Mouse (Mus musculus) heart, postnatal 0 days (tissue): ENCODE results near the gene Gm48551. TPM values are rescaled to one million over a fixed set of nuclear protein-coding genes. Genes with fewer than 3 reads are reported as not detected.

Experiments used
- ATAC-seq: fragments of 200-750 bp; cut with Nextera tagmentation; 2 replicates; pipeline ENCODE4 v1.8.0; 2017; ENCODE audit warnings: low read depth, moderate number of reproducible peaks, moderate library complexity; ENCODE audit not compliant: insufficient read depth
- DNase-seq: peaks from one replicate; pipeline ENCODE4 v3.0.0-alpha.2; 2016; ENCODE audit warnings: low spot score
- H3K27ac ChIP-seq: fragments of 300-500 bp; sonication (generic); 2 replicates; pipeline ENCODE4 v1.5.1; 2014; ENCODE audit warnings: low read depth, mild to moderate bottlenecking
- H3K27me3 ChIP-seq: fragments of 300-500 bp; sonication (generic); 2 replicates; pipeline ENCODE4 v1.6.1; 2014; ENCODE audit warnings: low read length, mixed read lengths; ENCODE audit not compliant: control insufficient read depth, insufficient read depth
- H3K36me3 ChIP-seq: fragments of 300-500 bp; sonication (generic); replicated peaks from 2 replicates; pipeline ENCODE4 v1.6.1; 2014; ENCODE audit warnings: low read length, mixed read lengths; ENCODE audit not compliant: control insufficient read depth, insufficient read depth
- H3K4me1 ChIP-seq: fragments of 300-500 bp; sonication (generic); 2 replicates; pipeline ENCODE4 v1.6.1; 2014; ENCODE audit warnings: antibody characterized with exemption; ENCODE audit not compliant: control insufficient read depth, insufficient read depth
- H3K4me2 ChIP-seq: fragments of 300-500 bp; sonication (generic); 2 replicates; pipeline ENCODE4 v1.6.1; 2014; ENCODE audit warnings: low read depth, mild to moderate bottlenecking, low read length, moderate library complexity
- H3K4me3 ChIP-seq: fragments of 300-500 bp; sonication (generic); 2 replicates; pipeline ENCODE4 v1.5.1; 2014; ENCODE audit warnings: low read depth, low read length
- H3K9ac ChIP-seq: fragments of 300-500 bp; sonication (generic); replicated peaks from 2 replicates; pipeline ENCODE4 v1.6.1; 2014; ENCODE audit warnings: low read depth, low read length, mixed read lengths
- H3K9me3 ChIP-seq: fragments of 300-500 bp; sonication (generic); replicated peaks from 2 replicates; pipeline ENCODE4 v1.6.1; 2016; ENCODE audit warnings: low read length; ENCODE audit not compliant: control insufficient read depth
- CTCF ChIP-seq: IDR thresholded peaks from 2 replicates; pipeline ENCODE4 v1.5.1; 2016; ENCODE audit warnings: antibody characterized with exemption, control low read depth, low read depth
- EP300 ChIP-seq: IDR thresholded peaks from 2 replicates; pipeline ENCODE4 v1.6.1; 2016; ENCODE audit warnings: antibody characterized with exemption, low read depth
- WGBS: fragments of 180-500 bp; shearing (Covaris S2); extraction: QIAGEN DNeasy Blood & Tissue Kit; methylation state at CpG from one replicate; pipeline ENCODE4 v1.1.7; 2014; 5-methylcytosine and 5-hydroxymethylcytosine counted together
- polyA plus RNA-seq: library from polyadenylated mRNA; unstranded; fragments of >200 nt; fragmentation: Nextera tagmentation; extraction: Ambion mirVana; gene quantifications from 2 replicates; pipeline ENCODE4 v1.2.1, GENCODE M21; 2015
- total RNA-seq: library from RNA; depleted of rRNA; stranded (reverse); fragments of >200 nt; gene quantifications from 2 replicates; pipeline ENCODE4 v1.2.3, GENCODE M21; 2014; ENCODE audit warnings: low replicate concordance

Gene Gm48551
- total and polyA plus RNA-seq, 2 experiments from 2014 or later, result 0.11 to 1.1 TPM

DNA sequence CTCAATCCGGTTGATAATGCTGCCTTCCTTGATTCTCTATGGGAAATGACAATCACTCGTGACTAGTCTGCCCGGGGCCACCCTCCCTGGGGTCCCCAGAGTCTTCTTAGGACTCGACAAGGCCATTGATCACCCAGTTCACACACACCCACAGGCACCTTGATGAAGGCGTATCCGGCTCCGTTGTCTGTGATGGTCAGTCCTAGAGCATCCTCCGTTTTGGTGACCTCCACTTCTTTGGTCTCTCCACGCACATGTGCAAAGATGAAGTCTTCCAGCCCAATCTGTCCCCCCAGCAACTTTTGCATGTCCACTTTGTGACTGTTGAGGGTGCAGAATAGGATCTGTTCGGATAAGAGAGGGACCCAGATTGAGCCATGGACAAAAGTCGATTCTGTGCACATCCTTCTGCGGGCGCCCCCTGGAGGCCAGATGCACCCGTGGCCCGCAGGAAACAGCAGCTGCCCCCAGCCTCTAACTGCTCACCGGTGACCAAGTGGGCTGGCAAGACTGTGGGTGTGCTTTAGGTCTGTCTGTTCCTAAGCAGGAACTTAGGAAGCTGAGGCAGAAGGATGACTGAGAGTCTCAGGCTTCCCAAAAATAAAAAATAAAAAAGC, 42.8 kb upstream of the Gm48551 start:
- Histone ChIP-seq H3K4me2 (no peak overlapping the region), H3K36me3 (peaks cover 6% of the 10 kb centered on the region), H3K9me3 (no peaks in the 10 kb centered on the region), H3K27ac (no peak overlapping the region), H3K4me1 (no peaks in the 10 kb centered on the region), H3K27me3 (peaks cover 19% of the 10 kb centered on the region), H3K4me3 (no peak overlapping the region), H3K9ac (no peak overlapping the region)
- WGBS, result 40% methylated on average over 16 of the region's 16 CpGs
- DNase-seq (no peak), ATAC-seq (no peak)
- TF ChIP-seq CTCF, result peak; percentile 70
- no peak for TF ChIP-seq EP300

DNA sequence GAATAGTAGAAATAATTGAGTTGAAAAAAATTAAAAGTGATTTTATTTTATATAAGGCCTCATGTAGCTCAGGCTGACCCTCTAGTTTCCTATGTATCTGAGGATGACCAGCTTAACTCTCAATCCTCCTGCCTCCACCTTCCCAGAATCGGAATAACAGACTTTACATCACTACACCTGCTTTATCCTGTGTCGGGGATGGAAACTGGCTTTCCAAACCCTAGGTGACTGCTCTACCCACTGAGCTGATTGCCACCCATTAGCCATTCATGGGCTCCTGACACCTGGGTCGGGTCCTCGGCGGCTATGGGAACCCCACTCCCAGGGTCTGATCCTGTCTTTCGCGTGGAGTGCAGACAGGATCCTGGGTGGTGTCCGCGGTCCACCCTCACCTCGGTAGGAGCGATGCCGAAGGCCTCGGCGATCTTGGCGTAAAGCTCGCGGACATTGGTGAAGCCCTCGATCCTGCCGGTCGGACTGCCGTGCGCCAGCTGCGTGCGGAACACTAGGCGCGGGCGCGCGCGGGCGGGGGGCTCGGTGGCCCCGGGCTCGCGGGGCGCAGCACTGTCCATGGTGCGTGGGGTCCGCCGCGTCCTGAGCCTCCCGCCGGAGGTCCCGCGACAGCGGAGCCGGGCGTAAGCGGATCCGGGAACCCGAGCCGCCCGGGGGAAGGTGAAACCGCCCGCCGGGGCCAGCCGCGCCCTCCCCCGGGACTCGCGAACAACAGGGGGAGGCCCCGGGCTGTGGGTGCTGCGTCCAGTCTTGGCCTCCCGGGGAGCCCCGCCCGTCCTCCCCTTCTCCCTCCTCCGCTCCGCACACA, 41.4 kb upstream of the Gm48551 start, which contains the start of gene Gipc3:
Gene Gipc3, minus strand, starts transcription at position 581 of the 820 bp plus-strand sequence.
- 0 out of 2 replicates have a peak, but pooled peaks cover 3% of the 10 kb centered on the region for H3K4me1 ChIP-seq
- H3K9me3 ChIP-seq, result no peaks in the 10 kb centered on the region
- H3K4me3 ChIP-seq, result peak within 1 kb of the TSS; percentile 62
- no peak for DNase-seq
- peak within 1 kb of the TSS; percentile 72 for H3K9ac ChIP-seq
- H3K27me3 ChIP-seq, result peaks cover 19% of the 10 kb centered on the region
- 5% methylated on average over 57 of the region's 67 CpGs for WGBS
- 0 out of 2 replicates have a peak, but pooled peaks have one; percentile 2 for ATAC-seq
- H3K27ac ChIP-seq, result no peak within 1 kb of the TSS
- H3K36me3 ChIP-seq, result peaks cover 18% of the 10 kb centered on the region
- peak within 1 kb of the TSS; percentile 93 for H3K4me2 ChIP-seq
- no peak for TF ChIP-seq CTCF
- TF ChIP-seq EP300, result no peak

DNA sequence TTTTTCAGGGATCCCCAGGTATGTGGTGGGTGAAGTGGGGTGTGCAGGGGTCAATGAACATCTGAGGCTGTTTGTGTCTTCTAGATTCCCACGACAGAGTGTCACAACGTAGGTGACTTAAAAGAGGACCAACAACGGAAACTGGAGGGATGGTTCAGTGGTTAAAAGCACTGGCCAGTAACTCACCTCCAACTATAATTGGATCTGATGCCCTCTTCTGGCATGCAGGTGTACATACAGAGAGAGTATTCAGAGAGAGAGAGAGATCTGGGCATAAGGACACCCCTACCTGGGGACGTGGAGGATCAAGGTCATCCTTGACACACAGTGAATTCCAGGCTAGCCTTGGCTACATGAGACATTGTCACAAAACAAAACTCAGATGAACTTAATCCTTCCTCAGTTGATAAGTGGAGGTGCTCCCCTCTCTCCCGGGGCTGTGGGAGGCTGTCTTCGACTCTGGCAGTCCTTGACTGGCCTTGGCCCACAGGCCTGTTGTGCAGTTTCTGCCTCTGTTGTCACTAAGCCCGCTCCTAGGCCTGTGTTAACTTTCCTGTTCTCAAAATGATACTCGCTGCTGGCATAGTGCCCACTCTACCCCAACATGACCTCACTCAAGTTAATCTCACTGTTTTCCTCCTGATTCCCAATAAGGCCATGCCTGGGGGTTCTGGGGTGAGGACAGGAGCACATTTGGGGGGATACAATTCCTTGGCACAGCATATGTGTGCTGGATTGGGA, 39.7 kb upstream of the Gm48551 start:
- Histone ChIP-seq H3K4me3 (no peak overlapping the region), H3K36me3 (peaks cover 24% of the 10 kb centered on the region), H3K4me1 (peaks cover 8% of the 10 kb centered on the region), H3K27ac (no peak overlapping the region; the same call in 1 of the 2 replicates), H3K9me3 (no peaks in the 10 kb centered on the region), H3K4me2 (no peak overlapping the region), H3K9ac (no peak overlapping the region), H3K27me3 (peaks cover 19% of the 10 kb centered on the region)
- no peak for DNase-seq
- ATAC-seq, result no peak
- whole genome bisulfite sequencing, result 25% methylated on average over 8 of the region's 8 CpGs
- TF ChIP-seq EP300, result no peak
- TF ChIP-seq CTCF, result peak; percentile 41; the same call in 1 of the 2 replicates

GRCm38 (mm10) chr10:81345162-81345534, 39.1 kb upstream of the Gm48551 start:
- H3K27me3 ChIP-seq, result peaks cover 19% of the 10 kb centered on the region
- H3K4me3 ChIP-seq, result no peak overlapping the region
- no peak for ATAC-seq
- no peak for DNase-seq
- H3K9me3 ChIP-seq, result no peaks in the 10 kb centered on the region
- peaks cover 24% of the 10 kb centered on the region for H3K36me3 ChIP-seq
- no peak overlapping the region for H3K27ac ChIP-seq
- H3K4me1 ChIP-seq, result peaks cover 9% of the 10 kb centered on the region
- H3K4me2 ChIP-seq, result no peak overlapping the region
- no peak for TF ChIP-seq EP300
- no peak for TF ChIP-seq CTCF
- H3K9ac ChIP-seq, result no peak overlapping the region
- 81% methylated on average over 4 of the region's 4 CpGs for WGBS

DNA sequence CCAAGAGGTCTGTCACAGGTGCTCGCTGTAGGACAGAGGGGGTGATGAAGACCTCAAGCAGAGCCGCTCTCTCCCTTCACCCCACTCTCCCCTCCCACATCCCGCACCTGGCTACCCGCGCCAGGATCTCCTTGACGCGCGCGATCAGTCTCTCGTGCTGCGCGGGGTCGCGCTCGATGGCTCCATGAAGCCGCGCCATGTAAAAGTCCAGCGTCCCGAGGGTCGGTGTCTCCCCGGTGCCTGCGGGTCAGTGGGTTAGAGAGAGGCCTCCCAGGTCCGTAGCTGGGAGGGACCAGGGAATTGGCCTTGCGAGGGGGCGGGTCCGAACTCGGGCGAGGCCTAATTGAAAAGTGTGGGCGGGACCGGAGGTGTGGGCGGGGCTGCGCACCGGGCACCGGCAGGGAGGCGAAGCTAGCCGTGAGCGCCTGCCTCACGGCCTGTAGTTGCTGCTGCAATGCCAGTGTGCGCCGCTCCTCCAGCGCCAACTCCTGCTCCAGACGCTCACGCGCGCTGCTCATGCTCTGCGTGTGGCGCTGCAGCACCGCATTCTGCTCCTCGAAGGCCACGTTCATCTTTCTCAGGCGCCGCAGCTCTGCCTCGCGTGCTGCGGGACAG, 37.7 kb upstream of the Gm48551 start:
- no peak overlapping the region for H3K9ac ChIP-seq
- no peak for TF ChIP-seq EP300
- peak; percentile 11; the same call in 1 of the 2 replicates for TF ChIP-seq CTCF
- H3K36me3 ChIP-seq, result peaks cover 24% of the 10 kb centered on the region
- H3K27ac ChIP-seq, result no peak overlapping the region
- DNase-seq, result no peak
- H3K9me3 ChIP-seq, result no peaks in the 10 kb centered on the region
- H3K27me3 ChIP-seq, result peaks cover 19% of the 10 kb centered on the region
- no peak overlapping the region for H3K4me2 ChIP-seq
- WGBS, result 34% methylated on average over 54 of the region's 55 CpGs
- peaks cover 13% of the 10 kb centered on the region for H3K4me1 ChIP-seq
- H3K4me3 ChIP-seq, result no peak overlapping the region
- no peak for ATAC-seq
